Mouse (Mus musculus) liver, embryonic 14.5 days (tissue): Measurements from ENCODE around the gene Fcmr. TPM values are rescaled to one million over a fixed set of nuclear protein-coding genes. Genes with fewer than 3 reads are reported as not detected.

Source experiments
- ATAC-seq: fragments of 200-750 bp; cut with Nextera tagmentation; 2 replicates; pipeline ENCODE4 v1.8.0; 2017; ENCODE audit warnings: moderate number of reproducible peaks, mild to moderate bottlenecking, moderate library complexity; ENCODE audit not compliant: insufficient read depth
- DNase-seq, 3 experiments: peaks; one replicate each; pipeline ENCODE4 v3.0.0-alpha.2; 2012 to 2013; ENCODE audit warnings: low read depth in 3 of 3, low spot score in 3 of 3
- H3K27ac ChIP-seq: fragments of 300-500 bp; sonication (generic); 2 replicates; pipeline ENCODE4 v1.5.1; 2014; ENCODE audit warnings: moderate library complexity, mild to moderate bottlenecking, control low read depth, inconsistent platforms
- H3K27me3 ChIP-seq: fragments of 300-500 bp; sonication (generic); 2 replicates; pipeline ENCODE4 v1.6.1; 2014; ENCODE audit warnings: mild to moderate bottlenecking, low read length, moderate library complexity; ENCODE audit not compliant: control insufficient read depth, insufficient read depth
- H3K36me3 ChIP-seq: fragments of 300-500 bp; sonication (generic); replicated peaks from 2 replicates; pipeline ENCODE4 v1.6.1; 2014; ENCODE audit warnings: low read depth; ENCODE audit not compliant: control insufficient read depth, insufficient read depth
- H3K4me1 ChIP-seq, 2 experiments: fragments of 200-500 bp in 1 of 2; fragments of 300-500 bp in 1 of 2; sonication (generic) in 1 of 2; replicated peaks; 2 replicates each; pipeline ENCODE4 v1.6.1; 2012 to 2014; ENCODE audit warnings: antibody characterized with exemption in 1 of 2, inconsistent platforms in 1 of 2, low read length in 1 of 2; ENCODE audit not compliant: control insufficient read depth in 2 of 2, insufficient read depth in 2 of 2
- H3K4me2 ChIP-seq: fragments of 300-500 bp; sonication (generic); 2 replicates; pipeline ENCODE4 v1.6.1; 2014; ENCODE audit warnings: low read depth, mild to moderate bottlenecking, control low read depth, moderate library complexity
- H3K4me3 ChIP-seq, 2 experiments: fragments of 200-500 bp in 1 of 2; fragments of 300-500 bp in 1 of 2; sonication (generic) in 1 of 2; 2 replicates each; pipeline ENCODE4 v1.5.1; 2012 to 2014; ENCODE audit warnings: low read depth in 2 of 2, low read length in 2 of 2, mild to moderate bottlenecking in 2 of 2, control low read depth in 1 of 2, inconsistent platforms in 1 of 2, moderate library complexity in 1 of 2; ENCODE audit not compliant: insufficient read depth in 1 of 2
- H3K9ac ChIP-seq: fragments of 300-500 bp; sonication (generic); replicated peaks from 2 replicates; pipeline ENCODE4 v1.6.1; 2014; ENCODE audit warnings: mild to moderate bottlenecking, control low read depth, moderate library complexity
- H3K9me3 ChIP-seq: fragments of 300-500 bp; sonication (generic); 2 replicates; pipeline ENCODE4 v1.6.1; 2016; ENCODE audit warnings: low read length, mixed read lengths; ENCODE audit not compliant: control insufficient read depth
- CTCF ChIP-seq: IDR thresholded peaks from 2 replicates; pipeline ENCODE4 v1.5.1; 2016; ENCODE audit warnings: antibody characterized with exemption, low read depth, control low read depth
- EP300 ChIP-seq: IDR thresholded peaks from 2 replicates; pipeline ENCODE4 v1.6.1; 2016; ENCODE audit warnings: antibody characterized with exemption, low read depth
- WGBS: fragments of 180-500 bp; shearing (Covaris S2); extraction: QIAGEN DNeasy Blood & Tissue Kit; methylation state at CpG from one replicate; pipeline ENCODE4 v1.1.7; 2014; ENCODE audit not compliant: insufficient replicate concordance; 5-methylcytosine and 5-hydroxymethylcytosine counted together
- polyA plus RNA-seq, 2 experiments: library from polyadenylated mRNA; depleted of rRNA in 1 of 2; stranded (reverse) in 1 of 2; unstranded in 1 of 2; fragments of >200 nt; fragmentation: Nextera tagmentation in 1 of 2; extraction: Ambion mirVana in 1 of 2; gene quantifications; 2 replicates each; pipeline versions ENCODE4 v1.2.1 to v1.2.3; 2012 to 2014

Gene Fcmr
- polyA plus RNA-seq (2012; rRNA removed) = 0.16 TPM in 1 of 2 replicates, not detected in the other
- not detected in 2 replicates for polyA plus RNA-seq (2014; fragmentation: Nextera tagmentation; extraction: Ambion mirVana)

DNA sequence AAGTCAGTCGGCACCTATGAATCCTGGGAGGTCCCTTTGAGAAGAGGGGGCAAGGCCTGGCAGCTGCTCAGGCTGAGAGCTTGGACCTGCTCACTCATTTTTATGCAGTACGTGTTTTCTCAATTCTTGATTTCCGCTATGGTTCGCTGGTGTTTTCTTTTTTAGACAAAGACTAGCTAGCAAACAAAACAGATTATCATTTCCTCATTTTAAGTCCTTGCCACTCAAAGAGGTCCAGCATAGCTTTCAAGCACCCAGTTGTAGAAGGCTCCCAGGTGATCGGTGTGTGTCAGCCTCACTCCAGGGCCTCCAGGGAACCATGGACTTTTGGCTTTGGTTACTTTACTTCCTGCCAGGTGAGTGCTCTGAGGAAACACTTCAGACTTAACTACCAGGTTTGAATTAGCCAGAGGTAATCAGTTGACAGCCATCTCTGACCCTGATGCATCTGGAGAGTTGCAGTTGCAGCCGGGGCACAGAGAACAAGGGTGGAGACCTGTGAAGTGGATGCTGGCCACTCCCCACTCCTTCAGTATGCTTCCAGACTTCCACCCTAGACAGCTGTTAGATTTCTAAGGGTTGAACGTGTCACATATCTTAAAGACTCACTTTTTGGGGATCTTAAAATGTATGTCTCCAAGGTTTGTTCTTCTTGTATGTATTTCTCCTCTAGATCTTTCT is at the start of gene Fcmr:
Gene Fcmr, plus strand, starts transcription at position 129 of the 681 bp plus-strand sequence.
- 59% methylated on average over 7 of the region's 7 CpGs for WGBS
- no peak for ATAC-seq

DNA sequence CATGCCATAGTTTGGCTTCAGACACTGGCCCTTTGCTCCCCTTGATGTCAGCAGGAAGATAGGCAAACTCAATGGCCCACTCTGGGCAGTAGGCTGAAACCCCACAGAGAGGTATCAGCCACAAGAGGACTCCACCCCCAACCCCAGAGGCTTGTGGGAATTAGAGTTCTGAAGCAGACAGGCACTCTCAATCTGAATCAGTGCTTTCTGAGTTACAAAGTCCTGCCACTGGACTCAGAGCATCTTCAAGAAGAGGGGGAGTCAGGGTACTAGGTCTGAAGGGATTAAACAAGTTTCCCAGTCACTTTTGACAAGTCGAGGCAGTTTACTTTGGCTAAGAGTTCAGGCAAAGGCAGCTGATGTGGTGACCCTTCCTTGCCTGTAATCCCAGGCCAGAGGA is 45.7 kb upstream of the Fcmr start:
- H3K36me3 ChIP-seq = no peaks in the 10 kb centered on the region
- no peaks in the 10 kb centered on the region for H3K27me3 ChIP-seq
- no peak overlapping the region for H3K9ac ChIP-seq
- ATAC-seq = no peak
- 41% methylated on average over 1 of the region's 1 CpGs for WGBS
- H3K27ac ChIP-seq = no peak overlapping the region
- no peak overlapping the region for H3K4me2 ChIP-seq
- TF ChIP-seq CTCF (no peak), EP300 (no peak)
- no peaks in the 10 kb centered on the region for H3K9me3 ChIP-seq
- peaks cover 0 to 20% of the 10 kb centered on the region in 2 experiments; a peak in 2 of 4 replicates for H3K4me1 ChIP-seq
- no peak for DNase-seq
- H3K4me3 ChIP-seq = no peak overlapping the region

More for the DNA sequence above, at the start of gene Fcmr:
- Histone ChIP-seq H3K4me3 (no peak within 1 kb of the TSS), H3K4me2 (no peak within 1 kb of the TSS), H3K36me3 (no peaks in the 10 kb centered on the region), H3K9me3 (no peaks in the 10 kb centered on the region), H3K27me3 (no peaks in the 10 kb centered on the region), H3K4me1 (no peaks in the 10 kb centered on the region), H3K27ac (no peak within 1 kb of the TSS), H3K9ac (no peak within 1 kb of the TSS)
- TF ChIP-seq EP300 (no peak), CTCF (no peak)
- no peak for DNase-seq

GRCm38 (mm10) chr1:130820316-130821148 is 44.9 kb upstream of the Fcmr start:
- no peak for ATAC-seq
- no peak overlapping the region for H3K4me3 ChIP-seq
- WGBS = 53% methylated on average over 7 of the region's 7 CpGs

GRCm38 (mm10) chr1:130821149-130821471 is 44.4 kb upstream of the Fcmr start:
- Histone ChIP-seq H3K4me3 (no peak overlapping the region), H3K9me3 (no peaks in the 10 kb centered on the region), H3K9ac (no peak overlapping the region), H3K4me2 (no peak overlapping the region), H3K27me3 (no peaks in the 10 kb centered on the region), H3K27ac (no peak overlapping the region), H3K4me1 (peaks cover 0 to 20% of the 10 kb centered on the region in 2 experiments; a peak in 2 of 4 replicates), H3K36me3 (no peaks in the 10 kb centered on the region)
- TF ChIP-seq EP300 = no peak
- TF ChIP-seq CTCF = no peak
- WGBS = 52% methylated on average over 2 of the region's 2 CpGs
- ATAC-seq (no peak), DNase-seq (no peak)

More at GRCm38 (mm10) chr1:130820316-130821148, 44.9 kb upstream of the Fcmr start:
- Histone ChIP-seq H3K4me1 (peaks cover 0 to 20% of the 10 kb centered on the region in 2 experiments; a peak in 2 of 4 replicates), H3K27me3 (no peaks in the 10 kb centered on the region), H3K9me3 (no peaks in the 10 kb centered on the region), H3K27ac (no peak overlapping the region), H3K9ac (no peak overlapping the region), H3K4me2 (no peak overlapping the region), H3K36me3 (no peaks in the 10 kb centered on the region)
- no peak for TF ChIP-seq CTCF
- TF ChIP-seq EP300 = no peak
- no peak for DNase-seq
